Mouse (Mus musculus) liver, embryonic 11.5 days (tissue): ENCODE measurements around the gene Siah2. TPM values are rescaled to one million over a fixed set of nuclear protein-coding genes. Genes with fewer than 3 reads are reported as not detected.
A peak's percentile ranks its signal among the peaks of the same experiment; 100 is the strongest.

Experiments
- ATAC-seq: fragments of 200-750 bp; cut with Nextera tagmentation; replicated peaks from 2 replicates; pipeline ENCODE4 v1.8.0; 2017; ENCODE audit warnings: moderate number of reproducible peaks, mild to moderate bottlenecking, moderate TSS enrichment, moderate library complexity; ENCODE audit not compliant: low FRiP score
- DNase-seq: peaks from one replicate; pipeline ENCODE4 v3.0.0-alpha.2; 2017; ENCODE audit warnings: low spot score
- H3K27ac ChIP-seq: fragments of 300-500 bp; sonication (generic); 2 replicates; pipeline ENCODE4 v1.5.1; 2014; ENCODE audit warnings: mild to moderate bottlenecking, low read depth, low read length, control low read depth
- H3K27me3 ChIP-seq: fragments of 300-500 bp; sonication (generic); replicated peaks from 2 replicates; pipeline ENCODE4 v1.6.1; 2014; ENCODE audit warnings: low read length, mixed read lengths; ENCODE audit not compliant: control insufficient read depth, insufficient read depth
- H3K36me3 ChIP-seq: fragments of 300-500 bp; sonication (generic); 2 replicates; pipeline ENCODE4 v1.6.1; 2014; ENCODE audit warnings: mild to moderate bottlenecking, low read length, moderate library complexity, mixed read lengths; ENCODE audit not compliant: control insufficient read depth, insufficient read depth
- H3K4me1 ChIP-seq: fragments of 300-500 bp; sonication (generic); replicated peaks from 2 replicates; pipeline ENCODE4 v1.6.1; 2014; ENCODE audit warnings: low read length, mixed read lengths; ENCODE audit not compliant: control insufficient read depth, insufficient read depth
- H3K4me2 ChIP-seq: fragments of 300-500 bp; sonication (generic); 2 replicates; pipeline ENCODE4 v1.6.1; 2014; ENCODE audit warnings: mild to moderate bottlenecking, control low read depth, moderate library complexity
- H3K4me3 ChIP-seq: fragments of 300-500 bp; sonication (generic); 2 replicates; pipeline ENCODE4 v1.5.1; 2014; ENCODE audit warnings: low read depth, low read length, control low read depth
- H3K9ac ChIP-seq: fragments of 300-500 bp; sonication (generic); 2 replicates; pipeline ENCODE4 v1.6.1; 2014; ENCODE audit warnings: low read depth, low read length, control low read depth
- H3K9me3 ChIP-seq: fragments of 300-500 bp; sonication (generic); 2 replicates; pipeline ENCODE4 v1.6.1; 2016; ENCODE audit warnings: low read length, inconsistent platforms, mixed read lengths; ENCODE audit not compliant: control insufficient read depth
- WGBS: fragments of 180-500 bp; shearing (Covaris S2); extraction: QIAGEN DNeasy Blood & Tissue Kit; methylation state at CpG from one replicate; pipeline ENCODE4 v1.1.7; 2014; 5-methylcytosine and 5-hydroxymethylcytosine counted together
- polyA plus RNA-seq: library from polyadenylated mRNA; unstranded; fragments of >200 nt; fragmentation: Nextera tagmentation; extraction: Ambion mirVana; gene quantifications from 2 replicates; pipeline ENCODE4 v1.2.1, GENCODE M21; 2014

Gene Siah2
- polyA plus RNA-seq, 1 experiment from 2014 or later: 6.2 TPM

DNA sequence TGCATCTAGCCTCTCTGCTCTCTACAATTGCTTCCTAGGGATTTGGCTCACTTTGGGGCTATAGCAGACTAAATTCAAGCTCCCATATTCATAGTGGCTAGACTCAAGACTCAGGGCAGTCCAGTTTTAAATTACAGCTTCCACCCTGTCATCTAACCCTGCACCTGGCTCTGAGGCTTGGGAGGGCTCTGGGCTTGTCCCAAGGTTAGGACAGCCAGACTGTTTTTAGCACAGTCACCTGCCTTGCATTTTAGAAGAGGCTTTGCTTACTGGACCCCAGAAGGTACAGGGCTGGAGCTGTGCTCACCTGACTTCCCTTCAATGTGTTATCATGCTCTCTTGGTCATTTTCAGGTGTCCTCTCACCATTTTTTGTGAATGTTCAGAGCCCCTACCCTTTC, 32.6 kb upstream of the Siah2 start:
- Histone ChIP-seq H3K27me3 (no peaks in the 10 kb centered on the region), H3K9me3 (no peaks in the 10 kb centered on the region), H3K9ac (no peak overlapping the region), H3K36me3 (no peaks in the 10 kb centered on the region), H3K4me1 (no peaks in the 10 kb centered on the region), H3K4me3 (no peak overlapping the region), H3K4me2 (no peak overlapping the region), H3K27ac (no peak overlapping the region)
- ATAC-seq: no peak
- DNase-seq: no peak

DNA sequence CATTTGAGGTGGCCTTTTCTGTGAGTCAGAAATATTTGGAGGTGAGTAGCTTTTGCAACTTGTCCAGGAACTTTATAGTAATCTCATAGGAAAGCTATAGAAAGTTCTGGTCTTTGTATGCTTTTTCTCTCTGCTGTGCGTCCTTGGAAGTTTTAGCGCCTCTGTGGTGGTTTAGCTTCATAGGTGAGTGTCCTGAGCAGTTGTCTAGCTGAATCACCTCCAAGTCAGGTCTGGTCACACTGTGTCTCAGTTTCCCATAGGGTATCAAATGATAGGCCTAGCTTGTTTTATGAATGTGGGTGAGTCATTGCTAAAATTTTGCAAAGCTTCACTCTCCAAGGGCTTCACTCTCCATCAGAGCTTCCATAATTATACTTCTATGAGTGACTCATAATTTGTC, 31.5 kb upstream of the Siah2 start:
- WGBS: 83% methylated on average over 2 of the region's 2 CpGs
- H3K27ac ChIP-seq: no peak overlapping the region
- H3K27me3 ChIP-seq: no peaks in the 10 kb centered on the region
- no peak overlapping the region for H3K4me3 ChIP-seq
- DNase-seq (no peak), ATAC-seq (no peak)
- no peaks in the 10 kb centered on the region for H3K4me1 ChIP-seq
- no peaks in the 10 kb centered on the region for H3K9me3 ChIP-seq
- H3K9ac ChIP-seq: no peak overlapping the region
- H3K36me3 ChIP-seq: no peaks in the 10 kb centered on the region
- H3K4me2 ChIP-seq: no peak overlapping the region

- Histone ChIP-seq H3K27me3 (no peaks in the 10 kb centered on the region), H3K4me3 (no peak overlapping the region), H3K4me1 (peaks cover under 1% of the 10 kb centered on the region; the same call in 1 of the 2 replicates), H3K9me3 (peaks cover 5% of the 10 kb centered on the region; the same call in 1 of the 2 replicates), H3K36me3 (no peaks in the 10 kb centered on the region), H3K27ac (no peak overlapping the region), H3K9ac (no peak overlapping the region), H3K4me2 (no peak overlapping the region)
- no peak for DNase-seq
- WGBS: 80% methylated on average over 9 of the region's 9 CpGs
- no peak for ATAC-seq
Observed at GRCm38 (mm10) chr3:58719461-58720230, 27.4 kb upstream of the Siah2 start.

- no peak overlapping the region for H3K4me3 ChIP-seq
- no peaks in the 10 kb centered on the region for H3K36me3 ChIP-seq
- H3K27ac ChIP-seq: no peak overlapping the region
- 69% methylated on average over 2 of the region's 2 CpGs for WGBS
- peaks cover 12% of the 10 kb centered on the region for H3K4me1 ChIP-seq
- H3K9ac ChIP-seq: no peak overlapping the region
- DNase-seq (no peak), ATAC-seq (no peak; the same call in 1 of the 2 replicates)
- H3K9me3 ChIP-seq: peaks cover 5% of the 10 kb centered on the region; the same call in 1 of the 2 replicates
- no peaks in the 10 kb centered on the region for H3K27me3 ChIP-seq
- no peak overlapping the region for H3K4me2 ChIP-seq
Observed at GRCm38 (mm10) chr3:58716705-58717104, 24.5 kb upstream of the Siah2 start.

DNA sequence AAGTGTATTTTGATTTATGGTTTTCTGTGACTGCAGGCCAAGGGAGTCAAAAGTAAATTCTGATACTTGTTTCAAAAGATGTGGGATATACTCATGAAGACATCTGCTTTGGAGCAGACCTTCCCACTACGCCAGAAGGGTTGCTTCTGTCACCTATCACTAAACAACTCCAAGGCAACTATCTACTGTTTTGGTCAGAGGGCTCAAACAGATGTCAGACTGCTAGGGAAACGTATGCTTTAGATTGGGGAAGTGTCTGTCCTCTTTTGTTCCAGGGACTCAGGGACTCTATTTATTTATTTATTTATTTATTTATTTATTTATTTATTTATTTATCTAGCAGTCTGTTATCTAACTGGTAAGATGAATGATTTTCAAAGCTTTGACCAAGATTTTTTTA, 22.6 kb upstream of the Siah2 start:
- Histone ChIP-seq H3K4me1 (peaks cover 12% of the 10 kb centered on the region), H3K4me3 (no peak overlapping the region), H3K9ac (no peak overlapping the region), H3K27ac (no peak overlapping the region), H3K4me2 (no peak overlapping the region), H3K36me3 (no peaks in the 10 kb centered on the region), H3K9me3 (peaks cover 5% of the 10 kb centered on the region; the same call in 1 of the 2 replicates), H3K27me3 (no peaks in the 10 kb centered on the region)
- 23% methylated on average over 2 of the region's 2 CpGs for WGBS
- no peak for DNase-seq
- ATAC-seq: peak; percentile 68; the same call in 1 of the 2 replicates

DNA sequence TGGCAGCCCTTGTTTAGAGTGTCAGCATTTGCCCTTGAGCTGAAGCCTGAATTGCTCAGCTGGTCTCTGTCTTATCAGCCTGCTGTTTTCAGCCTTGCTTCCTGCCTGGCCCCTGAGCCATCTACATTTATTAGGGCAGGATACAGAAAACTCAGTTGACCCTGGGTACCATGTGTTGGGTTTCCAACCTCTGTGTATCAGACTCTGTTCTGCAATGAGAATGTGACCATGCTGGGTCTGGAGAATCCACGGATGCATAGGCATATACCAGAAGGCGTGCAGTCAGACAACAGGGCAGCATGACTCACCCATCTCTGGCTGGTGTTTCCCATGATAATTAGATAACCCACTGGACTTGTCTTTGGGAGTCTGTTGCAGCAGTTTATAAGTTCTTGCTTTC, 21.8 kb upstream of the Siah2 start:
- Histone ChIP-seq H3K4me2 (no peak overlapping the region), H3K27me3 (no peaks in the 10 kb centered on the region), H3K27ac (no peak overlapping the region), H3K9ac (no peak overlapping the region), H3K4me3 (no peak overlapping the region), H3K36me3 (no peaks in the 10 kb centered on the region), H3K9me3 (peaks cover 5% of the 10 kb centered on the region; the same call in 1 of the 2 replicates), H3K4me1 (peaks cover 12% of the 10 kb centered on the region)
- no peak for DNase-seq
- 19% methylated on average over 2 of the region's 2 CpGs for WGBS
- ATAC-seq: peak; percentile 48

GRCm38 (mm10) chr3:58713191-58713590, 21.0 kb upstream of the Siah2 start:
- Histone ChIP-seq H3K4me1 (peaks cover 12% of the 10 kb centered on the region), H3K4me3 (no peak overlapping the region), H3K9me3 (peaks cover 5% of the 10 kb centered on the region; the same call in 1 of the 2 replicates), H3K27me3 (no peaks in the 10 kb centered on the region), H3K27ac (no peak overlapping the region), H3K9ac (no peak overlapping the region), H3K4me2 (no peak overlapping the region), H3K36me3 (no peaks in the 10 kb centered on the region)
- DNase-seq (no peak), ATAC-seq (no peak; the same call in 1 of the 2 replicates)
- WGBS: 83% methylated on average over 4 of the region's 4 CpGs

GRCm38 (mm10) chr3:58704547-58704946, 12.3 kb upstream of the Siah2 start:
- ATAC-seq (no peak), DNase-seq (no peak)
- Histone ChIP-seq H3K9ac (no peak overlapping the region), H3K27me3 (no peaks in the 10 kb centered on the region), H3K9me3 (no peaks in the 10 kb centered on the region), H3K4me1 (no peaks in the 10 kb centered on the region), H3K27ac (no peak overlapping the region), H3K36me3 (no peaks in the 10 kb centered on the region), H3K4me2 (no peak overlapping the region), H3K4me3 (no peak overlapping the region)
- WGBS: 75% methylated on average over 4 of the region's 4 CpGs

DNA sequence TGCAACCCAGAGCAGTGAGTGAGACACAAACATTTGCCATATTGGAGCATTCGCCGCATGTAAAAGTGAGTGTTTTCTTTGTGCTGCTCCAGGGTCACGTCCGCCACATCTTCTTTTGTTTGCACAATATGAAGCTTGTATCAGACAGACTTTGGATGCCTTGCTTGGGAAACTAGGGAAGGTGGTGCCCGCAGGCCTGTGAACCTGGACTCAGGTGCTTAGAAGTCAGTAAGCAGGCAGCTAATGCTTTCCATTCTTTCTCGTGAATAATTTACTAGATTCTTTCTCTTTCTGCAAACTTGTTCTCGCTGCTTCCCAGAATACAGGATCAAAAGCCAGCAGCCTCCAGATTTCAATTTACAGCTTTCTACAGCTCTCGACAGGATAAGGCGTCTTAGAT, 11.5 kb upstream of the Siah2 start:
- no peak for ATAC-seq
- H3K27ac ChIP-seq: no peak overlapping the region
- WGBS: 77% methylated on average over 9 of the region's 9 CpGs

More for the DNA sequence above, 11.5 kb upstream of the Siah2 start:
- H3K9me3 ChIP-seq: no peaks in the 10 kb centered on the region
- no peaks in the 10 kb centered on the region for H3K27me3 ChIP-seq
- no peak overlapping the region for H3K4me2 ChIP-seq
- H3K9ac ChIP-seq: no peak overlapping the region
- no peaks in the 10 kb centered on the region for H3K36me3 ChIP-seq
- no peak overlapping the region for H3K4me3 ChIP-seq
- DNase-seq: no peak
- no peaks in the 10 kb centered on the region for H3K4me1 ChIP-seq
